Mouse (Mus musculus): ENCODE data around the gene Phf20. TPM values are rescaled to one million over a fixed set of nuclear protein-coding genes. Genes with fewer than 3 reads are reported as not detected.

Gene Phf20
- polyA plus RNA-seq, 1 experiment from 2014 or later: 104 TPM

- Histone ChIP-seq H3K4me3 (ENCODE audit: low read depth, low read length) (no peak overlapping the region), H3K9me3 (ENCODE audit: control insufficient read depth, low read length) (no peaks in the 10 kb centered on the region), H3K4me1 (replicated peaks; ENCODE audit: control insufficient read depth, insufficient read depth, low read length) (no peaks in the 10 kb centered on the region), H3K27ac (ENCODE audit: low read depth, low read length) (no peak overlapping the region), H3K27me3 (ENCODE audit: control insufficient read depth, insufficient read depth, low read length) (no peaks in the 10 kb centered on the region), H3K4me2 (replicated peaks; ENCODE audit: low read depth, low read length) (no peak overlapping the region), H3K9ac (ENCODE audit: low read depth, low read length) (no peak overlapping the region), H3K36me3 (ENCODE audit: control insufficient read depth, insufficient read depth, low read length) (no peaks in the 10 kb centered on the region)
- 89% methylated on average over 5 of the region's 5 CpGs for WGBS
- DNase-seq (ENCODE audit: low spot score) (no peak), ATAC-seq (ENCODE audit: low FRiP score) (no peak)
These were observed 114.7 kb downstream of the Phf20 start for GRCm38 (mm10) chr2:156310945-156311344.

- peak overlapping the region; percentile 98 for H3K9ac ChIP-seq (ENCODE audit: low read depth, low read length)
- WGBS: 24% methylated on average over 8 of the region's 8 CpGs
- peak overlapping the region; percentile 87 for H3K4me2 ChIP-seq (replicated peaks; ENCODE audit: low read depth, low read length)
- no peak for ATAC-seq (ENCODE audit: low FRiP score)
- H3K4me1 ChIP-seq (replicated peaks; ENCODE audit: control insufficient read depth, insufficient read depth, low read length): no peaks in the 10 kb centered on the region
- H3K36me3 ChIP-seq (ENCODE audit: control insufficient read depth, insufficient read depth, low read length): no peaks in the 10 kb centered on the region
- peak overlapping the region; percentile 99 for H3K27ac ChIP-seq (ENCODE audit: low read depth, low read length)
- peak overlapping the region; percentile 91 for H3K4me3 ChIP-seq (ENCODE audit: low read depth, low read length)
- no peaks in the 10 kb centered on the region for H3K9me3 ChIP-seq (ENCODE audit: control insufficient read depth, low read length)
- no peak for DNase-seq (ENCODE audit: low spot score)
- H3K27me3 ChIP-seq (ENCODE audit: control insufficient read depth, insufficient read depth, low read length): no peaks in the 10 kb centered on the region
These were observed 115.2 kb downstream of the Phf20 start for GRCm38 (mm10) chr2:156311441-156311840.

- Histone ChIP-seq H3K27ac (ENCODE audit: low read depth, low read length) (peak overlapping the region; percentile 99), H3K36me3 (ENCODE audit: control insufficient read depth, insufficient read depth, low read length) (no peaks in the 10 kb centered on the region), H3K4me3 (ENCODE audit: low read depth, low read length) (peak overlapping the region; percentile 91), H3K4me1 (replicated peaks; ENCODE audit: control insufficient read depth, insufficient read depth, low read length) (no peaks in the 10 kb centered on the region), H3K9ac (ENCODE audit: low read depth, low read length) (peak overlapping the region; percentile 98), H3K4me2 (replicated peaks; ENCODE audit: low read depth, low read length) (peak overlapping the region; percentile 87), H3K9me3 (ENCODE audit: control insufficient read depth, low read length) (no peaks in the 10 kb centered on the region), H3K27me3 (ENCODE audit: control insufficient read depth, insufficient read depth, low read length) (no peaks in the 10 kb centered on the region)
- DNase-seq (ENCODE audit: low spot score): no peak
- ATAC-seq (ENCODE audit: low FRiP score): peak; percentile 75
- under 1% methylated on average over 52 of the region's 53 CpGs for WGBS
These were observed 115.6 kb downstream of the Phf20 start for GRCm38 (mm10) chr2:156311841-156312291.

GRCm38 (mm10) chr2:156312297-156312897 is 116.1 kb downstream of the Phf20 start, which contains the start of the genes Cnbd2 and Scand1:
Gene Cnbd2 (plus strand): TSS chr2:156312299.
Gene Scand1 (minus strand): TSS chr2:156312704.
- peak; percentile 95 for ATAC-seq (ENCODE audit: low FRiP score)
- no peaks in the 10 kb centered on the region for H3K36me3 ChIP-seq (ENCODE audit: control insufficient read depth, insufficient read depth, low read length)
- no peaks in the 10 kb centered on the region for H3K9me3 ChIP-seq (ENCODE audit: control insufficient read depth, low read length)
- WGBS: under 1% methylated on average over 48 of the region's 49 CpGs
- H3K27ac ChIP-seq (ENCODE audit: low read depth, low read length): peak within 1 kb of the TSS; percentile 99
- DNase-seq (ENCODE audit: low spot score): peak; percentile 83
- no peaks in the 10 kb centered on the region for H3K4me1 ChIP-seq (replicated peaks; ENCODE audit: control insufficient read depth, insufficient read depth, low read length)
- peak within 1 kb of the TSS; percentile 91 for H3K4me3 ChIP-seq (ENCODE audit: low read depth, low read length)
- H3K27me3 ChIP-seq (ENCODE audit: control insufficient read depth, insufficient read depth, low read length): no peaks in the 10 kb centered on the region
- peak within 1 kb of the TSS; percentile 87 for H3K4me2 ChIP-seq (replicated peaks; ENCODE audit: low read depth, low read length)
- H3K9ac ChIP-seq (ENCODE audit: low read depth, low read length): peak within 1 kb of the TSS; percentile 98

- H3K4me3 ChIP-seq (ENCODE audit: low read depth, low read length): peak overlapping the region; percentile 91
- no peaks in the 10 kb centered on the region for H3K9me3 ChIP-seq (ENCODE audit: control insufficient read depth, low read length)
- no peaks in the 10 kb centered on the region for H3K27me3 ChIP-seq (ENCODE audit: control insufficient read depth, insufficient read depth, low read length)
- ATAC-seq (ENCODE audit: low FRiP score) (no peak), DNase-seq (ENCODE audit: low spot score) (no peak)
- H3K4me2 ChIP-seq (replicated peaks; ENCODE audit: low read depth, low read length): peak overlapping the region; percentile 87
- 58% methylated on average over 3 of the region's 3 CpGs for WGBS
- H3K9ac ChIP-seq (ENCODE audit: low read depth, low read length): peak overlapping the region; percentile 98; the same call in 1 of the 2 replicates
- no peaks in the 10 kb centered on the region for H3K4me1 ChIP-seq (replicated peaks; ENCODE audit: control insufficient read depth, insufficient read depth, low read length)
- H3K36me3 ChIP-seq (ENCODE audit: control insufficient read depth, insufficient read depth, low read length): no peaks in the 10 kb centered on the region
- no peak overlapping the region for H3K27ac ChIP-seq (ENCODE audit: low read depth, low read length)
These were observed 116.9 kb downstream of the Phf20 start for GRCm38 (mm10) chr2:156313153-156313552.

GRCm38 (mm10) chr2:156314811-156315210 is 118.5 kb downstream of the Phf20 start:
- no peak overlapping the region for H3K4me3 ChIP-seq (ENCODE audit: low read depth, low read length)
- no peak overlapping the region for H3K27ac ChIP-seq (ENCODE audit: low read depth, low read length)
- H3K27me3 ChIP-seq (ENCODE audit: control insufficient read depth, insufficient read depth, low read length): no peaks in the 10 kb centered on the region
- WGBS: 91% methylated on average over 6 of the region's 6 CpGs
- H3K9ac ChIP-seq (ENCODE audit: low read depth, low read length): no peak overlapping the region
- DNase-seq (ENCODE audit: low spot score) (no peak), ATAC-seq (ENCODE audit: low FRiP score) (no peak)
- H3K36me3 ChIP-seq (ENCODE audit: control insufficient read depth, insufficient read depth, low read length): no peaks in the 10 kb centered on the region
- no peaks in the 10 kb centered on the region for H3K9me3 ChIP-seq (ENCODE audit: control insufficient read depth, low read length)
- no peaks in the 10 kb centered on the region for H3K4me1 ChIP-seq (replicated peaks; ENCODE audit: control insufficient read depth, insufficient read depth, low read length)
- no peak overlapping the region for H3K4me2 ChIP-seq (replicated peaks; ENCODE audit: low read depth, low read length)

GRCm38 (mm10) chr2:156318491-156318890 is 122.2 kb downstream of the Phf20 start:
- no peak for DNase-seq (ENCODE audit: low spot score)
- no peaks in the 10 kb centered on the region for H3K36me3 ChIP-seq (ENCODE audit: control insufficient read depth, insufficient read depth, low read length)
- no peaks in the 10 kb centered on the region for H3K9me3 ChIP-seq (ENCODE audit: control insufficient read depth, low read length)
- H3K4me2 ChIP-seq (replicated peaks; ENCODE audit: low read depth, low read length): no peak overlapping the region
- no peaks in the 10 kb centered on the region for H3K27me3 ChIP-seq (ENCODE audit: control insufficient read depth, insufficient read depth, low read length)
- no peak overlapping the region for H3K4me3 ChIP-seq (ENCODE audit: low read depth, low read length)
- no peaks in the 10 kb centered on the region for H3K4me1 ChIP-seq (replicated peaks; ENCODE audit: control insufficient read depth, insufficient read depth, low read length)
- no peak overlapping the region for H3K27ac ChIP-seq (ENCODE audit: low read depth, low read length)
- ATAC-seq (ENCODE audit: low FRiP score): no peak
- H3K9ac ChIP-seq (ENCODE audit: low read depth, low read length): no peak overlapping the region

GRCm38 (mm10) chr2:156321538-156321937 is 125.3 kb downstream of the Phf20 start:
- Histone ChIP-seq H3K9me3 (ENCODE audit: control insufficient read depth, low read length) (no peaks in the 10 kb centered on the region), H3K4me3 (ENCODE audit: low read depth, low read length) (no peak overlapping the region), H3K9ac (ENCODE audit: low read depth, low read length) (no peak overlapping the region), H3K27me3 (ENCODE audit: control insufficient read depth, insufficient read depth, low read length) (no peaks in the 10 kb centered on the region), H3K36me3 (ENCODE audit: control insufficient read depth, insufficient read depth, low read length) (no peaks in the 10 kb centered on the region), H3K4me1 (replicated peaks; ENCODE audit: control insufficient read depth, insufficient read depth, low read length) (no peaks in the 10 kb centered on the region), H3K27ac (ENCODE audit: low read depth, low read length) (no peak overlapping the region), H3K4me2 (replicated peaks; ENCODE audit: low read depth, low read length) (no peak overlapping the region)
- no peak for ATAC-seq (ENCODE audit: low FRiP score)
- DNase-seq (ENCODE audit: low spot score): no peak
- 90% methylated on average over 6 of the region's 6 CpGs for WGBS

- Histone ChIP-seq H3K36me3 (ENCODE audit: control insufficient read depth, insufficient read depth, low read length) (no peaks in the 10 kb centered on the region), H3K9me3 (ENCODE audit: control insufficient read depth, low read length) (no peaks in the 10 kb centered on the region), H3K4me3 (ENCODE audit: low read depth, low read length) (no peak overlapping the region), H3K9ac (ENCODE audit: low read depth, low read length) (no peak overlapping the region), H3K27me3 (ENCODE audit: control insufficient read depth, insufficient read depth, low read length) (no peaks in the 10 kb centered on the region), H3K4me2 (replicated peaks; ENCODE audit: low read depth, low read length) (no peak overlapping the region), H3K27ac (ENCODE audit: low read depth, low read length) (no peak overlapping the region), H3K4me1 (replicated peaks; ENCODE audit: control insufficient read depth, insufficient read depth, low read length) (no peaks in the 10 kb centered on the region)
- DNase-seq (ENCODE audit: low spot score) (no peak), ATAC-seq (ENCODE audit: low FRiP score) (no peak)
- WGBS: 75% methylated on average over 6 of the region's 6 CpGs
These were observed 127.9 kb downstream of the Phf20 start for GRCm38 (mm10) chr2:156324116-156324588.

Measured in hindbrain, embryonic 11.5 days (tissue).